In the genomic region with DNA sequence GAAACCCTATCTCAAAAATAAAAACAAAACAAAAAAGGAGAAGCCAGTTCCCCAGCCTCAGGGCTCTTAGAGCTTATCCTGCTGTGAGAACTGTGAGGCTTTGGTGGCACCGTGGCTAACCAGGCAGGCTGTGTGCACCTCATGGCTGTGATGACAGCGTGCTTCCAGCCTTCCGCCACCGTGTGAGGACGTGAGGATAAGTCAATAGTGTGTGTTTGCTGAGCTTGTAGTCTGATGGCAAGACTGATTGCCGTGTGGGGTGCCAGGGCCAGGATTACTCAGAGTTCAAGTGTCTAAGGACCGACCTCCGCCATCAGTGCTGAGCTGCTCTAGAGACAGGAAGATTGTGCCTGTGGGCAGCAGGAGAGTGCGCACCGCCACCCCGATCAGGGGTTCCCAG, we compare ENCODE assay signal across 1 mouse cellular context.
TF ChIP-seq lines count a peak whose summit lies in the region.

No protein-coding gene starts in this region.

TF ChIP-seq in myocyte, 11 proteins besides CTCF, POLR2A, EP300 and RAD21 (continued from another document):
- no peak for TF ChIP-seq E2F4 (IDR thresholded peaks at IDR 0.05; ENCODE audit: insufficient read depth)
